Mouse (Mus musculus) forebrain, postnatal 0 days (tissue): ENCODE results near the gene Lif. TPM values are rescaled to one million over a fixed set of nuclear protein-coding genes. Genes with fewer than 3 reads are reported as not detected.

Experiments
- ATAC-seq: fragments of 200-750 bp; cut with Nextera tagmentation; 2 replicates; pipeline ENCODE4 v1.8.0; 2017; ENCODE audit warnings: mild to moderate bottlenecking, moderate library complexity
- DNase-seq: peaks from one replicate; pipeline ENCODE4 v3.0.0-alpha.2; 2015
- H3K27ac ChIP-seq: fragments of 300-500 bp; sonication (generic); 2 replicates; pipeline ENCODE4 v1.5.1; 2014; ENCODE audit warnings: low read depth, mild to moderate bottlenecking, antibody characterized with exemption, low read length, moderate library complexity, mixed read lengths
- H3K27me3 ChIP-seq: fragments of 300-500 bp; sonication (generic); 2 replicates; pipeline ENCODE4 v1.6.1; 2014; ENCODE audit warnings: mild to moderate bottlenecking, low read length, mixed read lengths; ENCODE audit not compliant: insufficient read depth
- H3K36me3 ChIP-seq: fragments of 300-500 bp; sonication (generic); 2 replicates; pipeline ENCODE4 v1.6.1; 2014; ENCODE audit warnings: mild to moderate bottlenecking, moderate library complexity; ENCODE audit not compliant: insufficient read depth
- H3K4me1 ChIP-seq: fragments of 300-500 bp; sonication (generic); 2 replicates; pipeline ENCODE4 v1.6.1; 2014; ENCODE audit warnings: antibody characterized with exemption; ENCODE audit not compliant: insufficient read depth
- H3K4me2 ChIP-seq: fragments of 300-500 bp; sonication (generic); 2 replicates; pipeline ENCODE4 v1.6.1; 2014; ENCODE audit warnings: low read depth, mild to moderate bottlenecking, moderate library complexity
- H3K4me3 ChIP-seq: fragments of 300-500 bp; sonication (generic); 2 replicates; pipeline ENCODE4 v1.5.1; 2014; ENCODE audit warnings: low read depth, low read length, mixed read lengths
- H3K9ac ChIP-seq: fragments of 300-500 bp; sonication (generic); 2 replicates; pipeline ENCODE4 v1.6.1; 2014; ENCODE audit warnings: mild to moderate bottlenecking
- H3K9me3 ChIP-seq: fragments of 300-500 bp; sonication (generic); 2 replicates; pipeline ENCODE4 v1.6.1; 2016; ENCODE audit warnings: low read length
- CTCF ChIP-seq: sonication (generic); IDR thresholded peaks from 2 replicates; pipeline ENCODE4 v1.5.1; 2016; ENCODE audit warnings: antibody characterized with exemption, control low read depth, low read depth
- WGBS: fragments of 180-500 bp; shearing (Covaris S2); extraction: QIAGEN DNeasy Blood & Tissue Kit; methylation state at CpG from one replicate; pipeline ENCODE4 v1.1.7; 2014; 5-methylcytosine and 5-hydroxymethylcytosine counted together
- polyA plus RNA-seq: library from polyadenylated mRNA; unstranded; fragments of >200 nt; fragmentation: Nextera tagmentation; extraction: Ambion mirVana; gene quantifications from 2 replicates; pipeline ENCODE4 v1.2.1, GENCODE M21; 2015
- total RNA-seq: library from RNA; depleted of rRNA; stranded (reverse); fragments of >200 nt; gene quantifications from 2 replicates; pipeline ENCODE4 v1.2.3, GENCODE M21; 2014

Lif gene
- total and polyA plus RNA-seq, 2 experiments from 2014 or later, result 0.22 to 0.43 TPM

- Histone ChIP-seq H3K4me2 (no peak overlapping the region), H3K27ac (no peak overlapping the region), H3K36me3 (no peaks in the 10 kb centered on the region), H3K9ac (no peak overlapping the region), H3K27me3 (no peaks in the 10 kb centered on the region), H3K4me3 (no peak overlapping the region), H3K4me1 (no peaks in the 10 kb centered on the region), H3K9me3 (no peaks in the 10 kb centered on the region)
- ATAC-seq, result no peak
- 97% methylated on average over 3 of the region's 3 CpGs for WGBS
- DNase-seq, result no peak
- no peak for TF ChIP-seq CTCF
Measured at GRCm38 (mm10) chr11:4249151-4249550, 8.2 kb upstream of the Lif start.

GRCm38 (mm10) chr11:4250290-4250689 is 7.1 kb upstream of the Lif start:
- no peak overlapping the region for H3K4me2 ChIP-seq
- ATAC-seq (no peak), DNase-seq (no peak)
- H3K36me3 ChIP-seq, result no peaks in the 10 kb centered on the region
- TF ChIP-seq CTCF, result no peak
- no peaks in the 10 kb centered on the region for H3K27me3 ChIP-seq
- H3K27ac ChIP-seq, result no peak overlapping the region
- no peak overlapping the region for H3K4me3 ChIP-seq
- no peak overlapping the region for H3K9ac ChIP-seq
- H3K4me1 ChIP-seq, result no peaks in the 10 kb centered on the region
- H3K9me3 ChIP-seq, result no peaks in the 10 kb centered on the region
- WGBS, result 81% methylated on average over 7 of the region's 7 CpGs

- no peak overlapping the region for H3K4me2 ChIP-seq
- no peak for TF ChIP-seq CTCF
- no peak for ATAC-seq
- no peaks in the 10 kb centered on the region for H3K9me3 ChIP-seq
- H3K27ac ChIP-seq, result no peak overlapping the region
- H3K4me1 ChIP-seq, result no peaks in the 10 kb centered on the region
- no peak overlapping the region for H3K9ac ChIP-seq
- no peaks in the 10 kb centered on the region for H3K36me3 ChIP-seq
- no peak overlapping the region for H3K4me3 ChIP-seq
- no peaks in the 10 kb centered on the region for H3K27me3 ChIP-seq
- DNase-seq, result no peak
- WGBS, result 85% methylated on average over 3 of the region's 3 CpGs
Measured at GRCm38 (mm10) chr11:4251376-4251775, 6.0 kb upstream of the Lif start.

GRCm38 (mm10) chr11:4252886-4253285 is 4.5 kb upstream of the Lif start:
- Histone ChIP-seq H3K27me3 (no peaks in the 10 kb centered on the region), H3K4me1 (no peaks in the 10 kb centered on the region), H3K4me3 (no peak overlapping the region), H3K9me3 (no peaks in the 10 kb centered on the region), H3K36me3 (no peaks in the 10 kb centered on the region), H3K4me2 (no peak overlapping the region), H3K27ac (no peak overlapping the region), H3K9ac (no peak overlapping the region)
- DNase-seq, result no peak
- TF ChIP-seq CTCF, result no peak
- WGBS, result 49% methylated on average over 2 of the region's 2 CpGs
- no peak for ATAC-seq

GRCm38 (mm10) chr11:4257756-4258155 is 399 bp downstream of the Lif start:
- no peaks in the 10 kb centered on the region for H3K9me3 ChIP-seq
- H3K4me2 ChIP-seq, result no peak overlapping the region
- no peak overlapping the region for H3K27ac ChIP-seq
- no peaks in the 10 kb centered on the region for H3K27me3 ChIP-seq
- 51% methylated on average over 5 of the region's 5 CpGs for WGBS
- H3K36me3 ChIP-seq, result no peaks in the 10 kb centered on the region
- H3K4me1 ChIP-seq, result peaks cover 6% of the 10 kb centered on the region
- TF ChIP-seq CTCF, result no peak
- ATAC-seq (no peak), DNase-seq (no peak)
- no peak overlapping the region for H3K9ac ChIP-seq
- H3K4me3 ChIP-seq, result no peak overlapping the region

- Histone ChIP-seq H3K36me3 (no peaks in the 10 kb centered on the region), H3K4me3 (0 out of 2 replicates have a peak overlapping the region, but pooled peaks have one; percentile 12), H3K9me3 (no peaks in the 10 kb centered on the region), H3K27ac (no peak overlapping the region), H3K27me3 (no peaks in the 10 kb centered on the region), H3K4me1 (peaks cover 6% of the 10 kb centered on the region), H3K9ac (no peak overlapping the region), H3K4me2 (peak overlapping the region; percentile 46)
- ATAC-seq (peak; percentile 81), DNase-seq (peak; percentile 94)
- TF ChIP-seq CTCF, result peak; percentile 99
- 2% methylated on average over 7 of the region's 7 CpGs for WGBS
Measured at GRCm38 (mm10) chr11:4258657-4259082, 1.3 kb downstream of the Lif start.

GRCm38 (mm10) chr11:4260463-4261187 is 3.3 kb downstream of the Lif start:
- peak; percentile 25; the same call in 1 of the 2 replicates for ATAC-seq
- DNase-seq, result peak; percentile 56
- no peak overlapping the region for H3K27ac ChIP-seq
- TF ChIP-seq CTCF, result no peak
- H3K4me2 ChIP-seq, result peak overlapping the region; percentile 23; the same call in 1 of the 2 replicates
- no peaks in the 10 kb centered on the region for H3K36me3 ChIP-seq
- H3K9me3 ChIP-seq, result no peaks in the 10 kb centered on the region
- H3K4me1 ChIP-seq, result peaks cover 6% of the 10 kb centered on the region
- H3K4me3 ChIP-seq, result no peak overlapping the region
- no peak overlapping the region for H3K9ac ChIP-seq
- peaks cover 6% of the 10 kb centered on the region for H3K27me3 ChIP-seq
- WGBS, result 23% methylated on average over 14 of the region's 14 CpGs
